Mouse (Mus musculus) ES-CJ7 (cell line): Measurements from ENCODE around the gene Clstn2.

Experiments
- DNase-seq: peaks from one replicate; pipeline ENCODE4 v3.0.0; 2011; ENCODE audit warnings: low read depth, low spot score

Clstn2 gene

DNA sequence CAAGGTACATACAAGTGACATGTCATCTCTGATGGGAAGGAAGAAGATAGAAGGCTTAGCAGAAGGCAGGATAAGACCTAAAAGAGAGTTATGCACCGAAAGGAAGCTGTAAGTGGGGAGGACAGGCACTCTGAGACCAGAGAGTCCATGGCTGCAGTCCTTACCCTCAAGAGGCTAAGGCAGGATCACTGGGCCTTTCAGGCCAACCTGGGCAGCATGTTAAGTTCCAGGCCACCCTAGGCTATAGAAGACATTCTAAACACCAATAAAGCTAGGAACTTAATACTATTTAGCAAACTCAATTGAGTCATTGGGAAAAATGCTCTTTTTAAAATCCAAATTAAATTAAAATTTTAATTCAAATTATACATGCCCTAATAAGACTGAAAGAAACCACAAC, 258.0 kb downstream of the Clstn2 start:
- DNase-seq: no peak

DNA sequence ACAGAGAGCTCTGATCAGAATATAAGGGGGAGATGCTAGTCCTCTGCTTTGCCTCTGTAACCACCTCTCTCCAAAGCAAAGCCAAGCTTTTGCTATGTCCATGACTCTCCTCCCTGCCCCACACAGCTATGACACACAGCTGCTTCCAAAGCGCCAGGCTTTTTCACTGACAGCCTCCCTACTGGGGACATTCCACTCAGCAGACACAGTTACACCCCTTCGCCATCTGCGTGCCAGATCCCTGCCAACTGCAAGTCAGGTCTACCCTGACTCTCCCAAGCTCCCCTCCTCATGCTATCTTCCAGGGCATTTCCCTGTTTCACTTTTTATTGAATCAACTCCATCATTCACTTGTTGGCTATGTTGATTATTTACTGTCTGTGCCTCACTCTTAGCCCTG, 259.1 kb downstream of the Clstn2 start:
- no peak for DNase-seq

DNA sequence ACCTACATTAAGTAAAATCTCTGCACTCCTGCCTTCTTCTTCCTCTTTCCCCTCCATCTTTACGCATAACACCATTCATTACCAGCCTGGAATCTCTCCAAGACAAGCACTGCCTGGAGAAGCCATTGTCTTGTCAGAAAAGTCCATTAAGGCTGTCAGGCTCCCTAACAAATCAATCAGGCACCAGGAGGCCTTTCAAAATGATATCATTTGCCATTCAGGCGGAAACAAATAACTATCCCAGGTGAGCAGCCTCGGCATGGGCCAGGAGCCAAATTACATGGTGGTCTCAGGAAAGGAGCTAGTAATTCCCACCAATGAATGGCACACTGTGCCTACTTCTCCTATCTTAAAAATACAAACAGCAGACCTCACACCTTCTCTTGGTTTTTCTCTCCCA, 260.6 kb downstream of the Clstn2 start:
- no peak for DNase-seq

DNA sequence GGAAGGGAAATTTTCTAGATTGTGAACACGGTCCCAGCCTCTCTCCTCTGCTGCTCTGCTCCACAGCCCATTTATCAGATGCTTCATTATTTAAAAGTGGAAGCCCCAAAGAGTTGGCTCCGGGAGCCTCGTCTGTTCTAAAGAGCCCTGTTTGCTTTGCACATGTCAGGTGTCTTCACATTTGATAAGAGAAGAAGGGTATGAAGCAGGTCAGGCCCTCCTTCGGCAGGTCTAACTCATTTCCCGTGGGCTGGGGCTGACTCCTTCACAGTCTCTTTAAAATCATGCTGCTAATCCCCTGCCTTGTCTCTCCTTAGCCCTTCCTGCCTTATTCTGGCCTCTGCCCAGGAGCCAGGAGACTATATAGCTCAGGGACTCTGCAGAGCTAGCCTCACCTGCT, 263.6 kb downstream of the Clstn2 start:
- DNase-seq: no peak

DNA sequence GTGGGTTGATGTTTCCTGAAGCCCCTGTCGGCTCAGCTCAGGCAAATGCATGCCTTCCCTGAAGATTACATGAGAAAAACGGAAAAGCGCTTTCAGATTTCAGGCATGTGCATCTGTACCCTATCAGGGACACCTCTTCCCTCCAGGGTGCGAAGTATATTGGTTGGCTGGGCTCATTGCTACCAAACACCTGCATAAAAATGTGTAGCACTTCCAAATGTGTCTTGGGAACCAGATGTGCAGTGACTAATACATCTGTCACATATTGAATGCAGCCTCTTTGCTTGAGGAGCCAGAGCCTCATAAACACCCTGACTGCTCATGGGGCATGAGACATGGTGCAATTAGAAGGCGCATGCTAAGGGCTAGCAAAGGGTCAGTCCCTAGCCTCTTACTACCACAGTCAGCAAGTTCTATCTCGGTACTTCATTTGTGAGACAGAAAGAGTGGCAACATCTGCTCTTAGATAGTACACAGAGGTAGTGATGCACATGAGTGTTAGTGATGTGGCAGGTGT, 267.7 kb downstream of the Clstn2 start:
- DNase-seq: no peak

DNA sequence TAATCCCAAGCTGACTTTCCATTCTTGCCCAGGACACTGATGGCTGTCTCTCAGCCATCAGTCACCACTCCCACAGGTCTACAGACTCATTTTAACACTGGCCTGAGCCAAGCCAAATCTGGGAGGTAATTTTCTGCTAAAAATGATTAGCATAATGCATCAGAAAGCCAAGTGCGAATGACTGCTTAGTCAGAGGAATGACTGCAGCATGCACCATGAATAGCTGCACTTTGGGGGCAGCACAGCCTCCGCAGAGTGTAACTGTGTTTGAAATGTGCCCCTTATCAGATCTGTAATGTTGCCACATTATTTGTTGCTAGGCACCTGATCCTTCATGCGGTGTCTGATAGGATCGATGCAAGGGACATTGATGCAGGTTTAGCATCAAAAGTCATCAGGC, 269.9 kb downstream of the Clstn2 start:
- DNase-seq: no peak

DNA sequence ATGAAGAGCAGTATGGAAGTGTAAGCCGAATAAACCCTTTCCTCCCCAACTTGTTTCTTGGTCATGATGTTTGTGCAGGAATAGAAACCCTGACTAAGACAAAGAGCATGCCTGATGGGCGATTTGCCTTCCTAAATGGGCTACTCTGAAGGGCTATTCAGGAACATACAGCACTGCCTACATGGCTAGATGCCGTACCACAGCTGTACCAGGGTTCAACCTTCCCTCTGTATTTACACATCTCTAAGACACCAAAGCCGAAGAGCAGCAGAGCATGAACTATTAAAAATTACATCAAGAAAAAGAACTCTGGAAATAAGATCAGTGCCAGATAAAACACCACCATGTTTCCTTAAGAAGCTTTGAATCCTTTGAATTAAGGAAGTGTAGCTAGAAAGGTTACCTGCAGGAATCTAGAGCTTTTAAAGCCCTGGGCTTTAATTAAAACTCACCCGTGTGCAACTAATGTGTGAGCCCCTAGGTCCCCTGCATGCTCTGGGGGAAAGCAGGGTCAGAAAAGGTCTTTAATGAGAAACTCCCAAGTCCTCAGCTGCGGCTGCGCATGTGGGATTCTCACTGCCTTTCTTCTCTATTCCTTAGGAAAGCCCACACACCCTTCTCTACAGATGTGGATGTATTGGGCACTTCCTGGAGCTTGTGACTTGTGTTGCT, 277.2 kb downstream of the Clstn2 start:
- no peak for DNase-seq

DNA sequence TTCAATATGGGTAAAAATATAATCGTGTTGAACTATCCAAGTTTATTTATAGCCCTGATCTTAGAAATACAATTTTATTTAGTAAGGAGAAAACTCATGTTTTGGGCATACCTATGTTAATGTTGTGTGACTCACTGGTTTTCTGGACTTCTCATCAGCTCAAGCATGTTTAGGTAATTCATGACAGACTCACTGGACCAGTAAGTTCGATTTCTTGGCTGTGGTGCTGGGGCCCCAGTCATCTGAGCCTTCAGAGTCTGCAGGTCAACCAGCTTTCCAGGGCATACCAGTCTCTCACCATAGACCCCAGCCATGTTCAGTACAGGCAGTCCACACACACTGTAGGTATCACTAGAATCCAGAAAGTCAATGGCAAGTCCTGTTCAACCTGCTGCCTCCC, 279.3 kb downstream of the Clstn2 start:
- DNase-seq: no peak

DNA sequence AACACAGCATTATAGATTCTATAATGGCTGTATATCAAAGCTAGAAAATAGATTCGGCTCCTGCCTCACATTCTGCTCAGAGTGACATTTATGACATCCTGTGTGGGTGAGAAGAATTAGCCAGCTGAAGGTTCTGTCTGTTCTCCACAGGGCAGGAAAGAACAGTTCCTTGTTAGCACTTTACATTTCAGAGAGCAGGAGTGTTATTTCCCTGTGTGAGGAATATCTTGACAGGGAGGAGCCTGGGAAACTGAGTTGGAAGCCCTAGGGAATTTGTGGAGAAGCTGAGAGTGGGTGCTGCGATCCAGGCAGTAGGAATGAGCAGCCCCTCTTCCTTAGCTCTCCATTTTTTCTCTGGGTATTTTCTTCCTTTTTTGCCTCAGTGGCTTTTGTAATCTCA, 286.4 kb downstream of the Clstn2 start:
- no peak for DNase-seq

DNA sequence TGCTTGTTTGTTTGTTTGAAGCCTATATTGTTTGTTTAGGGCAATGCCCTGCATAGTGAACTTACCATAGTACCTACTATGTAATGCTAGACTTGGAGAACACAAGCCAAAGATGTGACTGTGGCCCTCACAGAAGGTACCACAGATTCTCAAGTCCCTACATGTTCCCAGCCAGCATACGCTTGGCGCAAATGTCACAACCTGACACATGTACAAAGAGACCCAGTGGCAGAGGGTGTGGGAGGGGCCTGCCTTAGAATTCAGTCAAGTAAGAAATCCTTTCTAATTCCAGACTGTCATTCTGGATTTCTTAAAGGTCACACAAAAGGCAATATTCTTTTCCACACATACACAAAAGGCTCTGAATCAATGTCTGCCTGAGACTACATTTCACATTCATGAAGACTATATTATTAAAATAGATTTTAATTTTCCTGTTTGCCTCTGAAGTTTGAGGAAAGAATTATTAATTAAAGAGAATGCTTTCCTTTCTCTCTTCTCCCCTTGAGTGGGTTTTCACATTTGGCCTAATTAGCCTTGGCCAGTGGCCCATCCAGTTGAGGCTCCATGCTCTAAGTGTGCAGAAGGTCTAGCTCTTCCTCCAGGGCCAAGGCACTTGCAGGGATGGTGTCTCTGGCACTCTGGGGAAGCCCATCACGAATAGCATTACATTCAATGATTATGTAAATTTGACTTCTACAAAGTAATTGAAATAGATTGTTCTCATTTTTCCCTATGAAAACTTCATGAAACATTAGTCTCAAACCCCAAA, 305.1 kb downstream of the Clstn2 start:
- DNase-seq: no peak

DNA sequence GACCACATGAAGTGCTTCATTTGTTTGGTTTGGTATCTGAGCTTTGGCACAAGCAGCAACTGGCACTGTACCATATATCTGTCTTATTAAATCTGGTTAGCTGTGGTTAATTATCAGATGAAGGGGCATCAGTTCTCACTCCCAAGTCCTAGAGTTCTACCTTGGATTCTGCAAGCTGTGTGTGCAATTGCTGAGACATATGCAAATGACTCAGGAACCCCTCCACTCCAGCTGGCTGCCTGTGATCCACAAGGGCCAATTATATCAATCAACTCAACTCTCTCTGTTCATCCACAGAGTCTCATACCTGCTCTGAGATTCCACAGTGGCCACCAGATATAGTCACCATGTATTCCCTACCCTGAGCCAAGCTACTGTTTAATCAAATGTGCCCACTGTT, 315.3 kb downstream of the Clstn2 start:
- DNase-seq: no peak

DNA sequence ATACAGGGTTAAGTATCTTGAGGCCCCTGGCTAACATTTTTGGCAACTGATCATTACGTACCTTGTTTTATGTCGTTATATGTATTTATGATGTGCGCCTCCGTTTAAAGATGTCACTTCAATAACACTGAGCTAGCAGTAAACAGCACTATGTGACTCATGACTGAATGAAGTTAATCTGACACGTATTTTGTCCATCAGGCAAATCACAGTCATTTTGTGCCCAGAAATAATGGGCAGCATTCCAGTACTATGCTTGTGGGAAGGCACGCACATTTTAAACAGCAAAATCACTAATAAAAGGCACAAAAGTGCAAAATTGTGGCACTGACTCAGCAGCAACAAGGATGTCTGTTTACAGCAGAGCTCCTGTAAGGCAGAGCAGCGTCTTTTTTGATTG, 316.0 kb downstream of the Clstn2 start:
- no peak for DNase-seq

DNA sequence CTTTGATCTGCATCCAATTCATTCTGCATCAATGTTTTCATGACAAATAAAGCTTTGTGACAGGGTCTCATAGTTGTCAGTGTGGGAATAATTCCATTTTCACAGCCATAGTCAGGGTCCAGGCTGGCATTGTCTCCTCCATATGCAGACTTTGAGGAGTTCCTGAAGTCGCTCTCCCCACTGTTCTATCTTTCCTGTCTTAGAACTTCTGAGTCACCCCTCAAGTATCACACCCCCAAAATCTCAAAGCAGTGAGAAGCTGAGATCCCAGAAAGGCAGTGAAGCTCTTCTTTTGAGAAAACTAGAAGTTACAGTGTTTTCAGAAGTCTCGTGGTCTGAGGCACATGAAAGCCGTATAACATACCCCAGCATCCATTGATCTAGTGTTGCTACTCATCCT, 320.1 kb downstream of the Clstn2 start:
- no peak for DNase-seq

DNA sequence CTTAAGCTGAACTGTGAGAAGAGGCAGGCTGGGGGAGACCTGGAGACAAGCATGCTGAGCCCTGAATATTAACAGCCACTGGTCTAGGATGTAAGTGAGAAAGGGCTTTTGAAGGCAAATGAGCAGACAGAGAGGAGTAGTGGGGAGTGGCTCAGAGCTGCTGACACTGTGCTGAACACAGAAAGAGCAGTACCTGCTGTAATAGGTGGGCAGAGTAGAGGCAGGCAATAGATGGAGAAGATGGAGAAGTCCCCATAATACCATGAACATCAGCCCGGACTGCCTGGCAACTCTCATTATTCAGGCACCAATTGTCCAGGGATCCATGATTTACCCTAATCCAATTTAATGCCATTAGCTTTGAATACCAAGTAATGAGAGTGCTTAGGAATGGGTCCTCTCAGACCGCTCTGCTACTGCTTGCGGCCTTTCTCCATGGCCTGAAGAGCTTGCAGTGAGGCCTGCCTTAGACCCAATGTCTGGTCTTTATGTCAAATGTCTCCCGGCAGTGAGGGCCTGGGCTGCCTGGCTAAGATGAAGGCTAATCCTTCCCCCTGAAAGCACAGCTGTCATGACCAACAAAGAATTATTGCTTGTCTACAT, 329.0 kb downstream of the Clstn2 start:
- no peak for DNase-seq

DNA sequence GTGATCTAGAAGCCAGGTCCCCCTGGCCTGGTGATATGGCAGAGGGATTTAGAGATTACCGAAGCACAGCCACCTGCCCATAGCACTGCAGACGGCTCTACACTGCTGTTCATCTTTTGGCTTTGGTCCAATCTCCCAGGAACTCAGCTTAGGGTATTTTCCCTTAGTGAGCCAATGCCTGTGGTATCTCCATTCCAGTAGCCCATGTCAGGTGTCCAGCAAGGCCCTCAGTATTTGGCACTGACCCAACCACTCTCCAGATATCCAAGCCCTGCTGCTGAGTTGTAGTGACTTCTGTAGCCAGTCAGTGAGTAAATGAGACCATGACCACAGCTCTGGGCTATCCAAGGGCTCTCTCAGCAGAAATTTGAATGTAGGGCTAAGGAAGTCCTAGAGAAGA, 330.0 kb downstream of the Clstn2 start:
- no peak for DNase-seq

DNA sequence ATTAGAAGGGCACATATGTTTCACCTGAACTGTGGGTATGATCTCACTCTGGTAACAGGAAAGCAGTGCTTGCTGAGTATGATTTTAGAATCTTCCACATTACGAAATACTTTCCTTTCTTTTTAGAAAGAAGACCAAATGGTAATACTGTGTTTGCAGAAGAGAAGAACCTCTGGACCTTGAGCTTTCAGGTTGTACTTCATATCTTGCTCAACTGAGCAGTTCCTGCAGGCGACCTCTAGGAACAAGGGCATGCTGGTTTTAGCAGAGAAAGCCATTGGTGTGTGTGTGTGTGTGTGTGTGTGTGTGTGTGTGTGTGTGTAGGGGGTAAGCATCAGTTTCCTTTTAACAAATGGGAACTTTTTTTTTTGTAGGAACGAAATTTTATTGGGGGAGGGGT, 333.0 kb downstream of the Clstn2 start:
- no peak for DNase-seq

DNA sequence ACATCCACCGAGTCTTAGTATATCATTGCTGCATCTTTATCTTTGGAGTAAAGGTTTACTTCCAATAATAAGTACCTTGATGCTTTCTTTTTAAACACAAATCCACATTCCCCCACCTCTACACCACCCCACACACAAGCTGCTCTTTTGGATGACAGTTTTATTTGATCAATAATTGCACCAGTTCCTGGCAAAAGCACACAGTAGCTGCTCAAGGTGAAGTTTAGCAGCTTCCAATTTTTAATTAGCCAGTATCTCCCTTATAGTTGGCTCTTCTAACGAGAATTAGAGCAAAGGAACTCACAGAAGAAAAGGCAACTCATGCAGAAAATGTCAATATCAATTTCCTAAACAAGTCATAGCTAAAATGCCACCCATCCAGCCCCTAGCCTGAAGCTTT, 334.0 kb downstream of the Clstn2 start:
- DNase-seq: no peak

DNA sequence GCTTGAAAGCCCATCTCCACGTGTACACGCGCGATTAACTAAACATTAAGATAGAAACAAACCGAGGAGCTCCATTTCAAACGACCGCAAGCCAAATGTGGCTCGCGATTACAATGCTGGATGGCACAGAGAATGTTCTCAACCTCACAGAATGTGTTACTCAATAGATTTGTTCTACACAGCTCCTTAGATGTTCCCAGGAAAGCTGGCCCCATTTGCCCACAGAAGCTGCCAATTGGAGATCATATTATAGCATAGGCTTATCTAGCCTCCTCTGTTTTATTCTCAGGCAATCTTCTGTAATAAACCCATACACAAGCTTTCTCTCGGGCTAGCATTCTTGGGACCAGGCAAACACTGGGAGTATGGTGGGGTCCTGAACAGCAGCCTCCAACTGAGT, 334.9 kb downstream of the Clstn2 start:
- no peak for DNase-seq

DNA sequence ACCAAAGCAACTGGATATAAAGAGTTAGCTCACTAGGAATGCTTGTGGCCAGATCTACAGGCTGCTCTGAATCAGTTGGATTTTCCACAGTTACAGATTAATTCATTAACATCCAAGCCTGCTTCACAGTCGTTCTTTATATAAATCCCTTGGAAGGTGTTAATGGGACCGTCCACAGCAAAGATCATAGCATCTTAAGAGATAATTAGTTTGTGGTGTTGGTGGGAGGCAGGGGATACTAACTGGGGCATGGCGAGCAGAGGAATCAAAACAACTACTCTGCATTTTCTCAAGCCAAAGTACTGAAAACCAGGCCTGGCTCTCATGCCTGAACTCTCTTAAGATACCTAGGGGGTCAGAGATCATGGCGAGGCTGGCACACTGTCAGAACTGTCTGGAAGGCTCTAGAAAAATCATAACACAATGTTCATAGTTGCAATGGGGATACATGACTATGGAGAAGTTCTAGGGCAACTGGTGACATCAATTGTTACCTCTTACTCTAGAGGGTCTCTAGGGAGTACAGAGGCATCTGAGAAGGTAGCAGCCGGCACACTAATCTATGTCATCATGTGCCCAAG, 336.2 kb downstream of the Clstn2 start:
- DNase-seq: no peak

DNA sequence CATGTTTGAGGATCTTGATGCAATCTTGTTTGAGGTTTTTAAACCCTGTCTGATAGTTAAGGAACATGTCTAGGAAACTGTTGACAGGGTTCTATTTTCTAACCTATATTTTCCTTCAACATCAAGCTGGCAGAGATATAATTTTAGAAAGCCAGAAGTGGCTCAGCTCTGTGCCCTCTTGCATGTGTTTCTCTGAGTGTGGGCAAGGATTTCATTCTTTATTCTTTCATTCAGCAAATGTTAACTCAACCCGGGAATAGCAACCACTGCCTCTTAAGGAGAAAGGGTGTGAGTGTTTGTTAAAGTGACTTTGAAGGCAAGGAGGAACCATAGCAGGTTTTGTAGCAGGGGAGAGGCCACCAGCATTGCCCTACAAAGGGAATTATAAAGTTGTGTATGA, 337.7 kb downstream of the Clstn2 start:
- no peak for DNase-seq

DNA sequence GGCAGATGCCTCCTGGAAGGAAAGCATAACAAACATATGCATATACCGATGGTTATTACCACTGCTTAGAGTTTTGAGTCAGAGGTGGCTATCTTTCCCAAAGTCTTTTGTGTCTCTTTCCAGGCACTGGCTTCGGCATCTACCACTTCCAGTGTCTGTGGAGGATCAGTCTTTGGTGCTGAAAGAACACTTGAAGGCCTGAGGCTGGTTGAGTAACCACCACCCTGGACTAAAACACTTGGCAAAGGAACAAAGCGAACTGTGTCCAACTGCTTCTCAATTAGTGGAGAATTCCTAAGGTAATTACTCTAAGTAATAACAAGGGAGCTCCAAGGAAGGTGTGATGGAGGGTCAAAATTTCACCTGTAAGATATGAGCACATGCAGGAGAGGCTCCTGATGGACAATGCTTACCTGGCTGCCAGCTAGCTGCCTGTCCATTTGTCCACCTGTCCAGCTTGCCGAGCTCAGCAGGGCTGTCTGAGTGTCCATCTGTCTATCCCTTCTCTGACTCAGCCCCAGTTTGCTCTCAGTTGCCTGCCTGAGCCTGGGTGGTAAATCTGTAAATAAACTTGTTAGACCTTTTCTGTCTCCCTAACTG, 346.1 kb downstream of the Clstn2 start:
- no peak for DNase-seq

DNA sequence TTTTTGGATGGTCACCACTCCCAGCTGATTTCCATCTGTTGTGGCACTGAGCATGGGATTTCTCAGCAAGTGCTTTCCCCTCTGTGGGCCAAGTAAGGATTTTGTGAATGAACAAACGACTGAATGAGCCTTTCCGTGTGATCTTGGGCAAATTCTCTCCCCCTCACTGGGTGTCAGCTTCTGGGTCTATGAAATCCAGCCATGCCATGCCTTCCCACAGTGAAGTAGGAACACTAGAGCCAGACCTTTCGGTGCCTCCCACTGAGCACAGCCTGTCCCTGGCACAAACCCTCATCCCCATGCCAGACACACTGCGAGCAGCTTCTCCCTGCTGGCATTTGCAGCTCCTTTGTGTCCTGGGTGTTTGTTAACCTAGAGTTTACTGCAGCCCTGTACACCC, 347.3 kb downstream of the Clstn2 start:
- DNase-seq: no peak
